ENCODE assay signal across 27 mouse cellular contexts in genomic region chr5:43055111-43055710, GRCm38 (mm10).
DNase-seq lines count a peak whose midpoint lies in the region; ATAC-seq and TF ChIP-seq lines count a peak whose summit lies in the region.
"Had no signal": no experiment of that assay in that cellular context is flagged by ENCODE, and none has a peak within 500 bp of the region (broad histone marks: within the 10 kb centered on the region; RNA-seq: fewer than 3 reads in every experiment).

No protein-coding gene starts in this region.

- WGBS in embryonic facial prominence, embryonic 14.5 days, result 63% methylated on average over 3 of the region's 4 CpGs
- WGBS in embryonic facial prominence, embryonic 10.5 days, result 94% methylated on average over 4 of the region's 4 CpGs
- 55% methylated on average over 4 of the region's 4 CpGs for WGBS in lung, embryonic 14.5 days
- WGBS in lung, postnatal 0 days, result 50% methylated on average over 4 of the region's 4 CpGs

- TF ChIP-seq CTCF in lung, embryonic 14.5 days (IDR thresholded peaks at IDR 0.05; ENCODE audit: low read depth), result no peak
- TF ChIP-seq CTCF in lung, postnatal 0 days (IDR thresholded peaks at IDR 0.05), result no peak

- H3K4me3 ChIP-seq in embryonic facial prominence, embryonic 14.5 days (ENCODE audit: low read depth, low read length), result no peak overlapping the region
- H3K4me3 ChIP-seq in embryonic facial prominence, embryonic 10.5 days, result no peak overlapping the region
- no peak overlapping the region for H3K4me3 ChIP-seq in lung, embryonic 14.5 days (ENCODE audit: low read depth, low read length)
- H3K4me3 ChIP-seq in lung, postnatal 0 days (ENCODE audit: low read depth, low read length), result no peak overlapping the region
- H3K4me3 ChIP-seq: embryonic facial prominence, embryonic 13.5 days; forebrain, embryonic 15.5 days; heart, embryonic 10.5 days; layer of hippocampus, adult 2 months; limb, embryonic 13.5 days; liver, embryonic 13.5 days; megakaryocyte, embryonic 14.5 days; stomach, embryonic 15.5 days had no signal

- no peak for ATAC-seq in embryonic facial prominence, embryonic 14.5 days (ENCODE audit: low read depth)
- ATAC-seq in lung, embryonic 14.5 days (ENCODE audit: insufficient read depth), result no peak
- ATAC-seq in lung, postnatal 0 days, result no peak
- ATAC-seq: forebrain, embryonic 15.5 days; hindbrain, embryonic 16.5 days; intestine, embryonic 16.5 days; midbrain, embryonic 16.5 days; Patski had no signal

- no peaks in the 10 kb centered on the region for H3K36me3 ChIP-seq in embryonic facial prominence, embryonic 14.5 days (ENCODE audit: control insufficient read depth, insufficient read depth, low read length)
- no peaks in the 10 kb centered on the region for H3K36me3 ChIP-seq in embryonic facial prominence, embryonic 10.5 days (replicated peaks)
- no peaks in the 10 kb centered on the region for H3K36me3 ChIP-seq in lung, embryonic 14.5 days (ENCODE audit: insufficient read depth)
- H3K36me3 ChIP-seq in lung, postnatal 0 days (ENCODE audit: insufficient read depth, low read length), result no peaks in the 10 kb centered on the region
- H3K36me3 ChIP-seq: embryonic facial prominence, embryonic 13.5 days; forebrain, embryonic 15.5 days; heart, embryonic 10.5 days; limb, embryonic 13.5 days; liver, embryonic 13.5 days; stomach, embryonic 15.5 days had no signal

- no peak overlapping the region for H3K9ac ChIP-seq in embryonic facial prominence, embryonic 14.5 days (ENCODE audit: low read depth, low read length)
- H3K9ac ChIP-seq in lung, embryonic 14.5 days, result no peak overlapping the region
- H3K9ac ChIP-seq in lung, postnatal 0 days (replicated peaks; ENCODE audit: low read depth), result no peak overlapping the region
- H3K9ac ChIP-seq: embryonic facial prominence, embryonic 13.5 days; forebrain, embryonic 15.5 days; limb, embryonic 13.5 days; liver, embryonic 13.5 days; stomach, embryonic 15.5 days had no signal

- no peak overlapping the region for H3K27ac ChIP-seq in embryonic facial prominence, embryonic 14.5 days (replicated peaks; ENCODE audit: low read depth, low read length)
- no peak overlapping the region for H3K27ac ChIP-seq in embryonic facial prominence, embryonic 10.5 days (replicated peaks)
- no peak overlapping the region for H3K27ac ChIP-seq in lung, embryonic 14.5 days (ENCODE audit: low read depth)
- H3K27ac ChIP-seq in lung, postnatal 0 days (ENCODE audit: low read length), result no peak overlapping the region
- H3K27ac ChIP-seq: embryonic facial prominence, embryonic 13.5 days; forebrain, embryonic 15.5 days; heart, embryonic 10.5 days; layer of hippocampus, adult 2 months; limb, embryonic 13.5 days; liver, embryonic 13.5 days; stomach, embryonic 15.5 days had no signal

- DNase-seq in embryonic facial prominence, embryonic 14.5 days (ENCODE audit: low spot score), result peak; percentile 29
- no peak for DNase-seq in embryonic facial prominence, embryonic 10.5 days (ENCODE audit: low spot score)
- peak; percentile 11 for DNase-seq in lung, embryonic 14.5 days
- no peak for DNase-seq in lung, postnatal 0 days (ENCODE audit: low spot score)
- DNase-seq in urinary bladder, postnatal 14 days (ENCODE audit: low spot score), result peak; percentile 24
- no peak for DNase-seq in urinary bladder, postnatal 36 days (ENCODE audit: low spot score in 2 of 2)
- DNase-seq in embryo, embryonic 11 days, result no peak
- DNase-seq: adrenal gland, adult 2 months; cerebellum, adult 9-10 months; kidney, adult 9 months; kidney, postnatal 14 days; liver, embryonic 13.5 days; lung, adult 2 months; lung, postnatal 36 days; thymus, adult 2 months; thymus, postnatal 4 days had no signal

- H3K4me2 ChIP-seq in embryonic facial prominence, embryonic 14.5 days (ENCODE audit: low read depth, low read length), result no peak overlapping the region
- no peak overlapping the region for H3K4me2 ChIP-seq in lung, embryonic 14.5 days
- H3K4me2 ChIP-seq in lung, postnatal 0 days (replicated peaks; ENCODE audit: low read depth, low read length), result no peak overlapping the region
- H3K4me2 ChIP-seq: embryonic facial prominence, embryonic 13.5 days; forebrain, embryonic 15.5 days; limb, embryonic 13.5 days; liver, embryonic 13.5 days; stomach, embryonic 15.5 days had no signal

- H3K4me1 ChIP-seq in embryonic facial prominence, embryonic 14.5 days (ENCODE audit: control insufficient read depth, insufficient read depth, low read length), result no peaks in the 10 kb centered on the region
- H3K4me1 ChIP-seq in embryonic facial prominence, embryonic 10.5 days, result no peaks in the 10 kb centered on the region
- H3K4me1 ChIP-seq in lung, embryonic 14.5 days (ENCODE audit: insufficient read depth), result no peaks in the 10 kb centered on the region
- no peaks in the 10 kb centered on the region for H3K4me1 ChIP-seq in lung, postnatal 0 days (ENCODE audit: insufficient read depth, low read depth, low read length)
- H3K4me1 ChIP-seq: embryonic facial prominence, embryonic 13.5 days; forebrain, embryonic 15.5 days; heart, embryonic 10.5 days; limb, embryonic 13.5 days; liver, embryonic 13.5 days; stomach, embryonic 15.5 days had no signal

- no peaks in the 10 kb centered on the region for H3K9me3 ChIP-seq in embryonic facial prominence, embryonic 14.5 days (ENCODE audit: control insufficient read depth, low read length)
- H3K9me3 ChIP-seq in embryonic facial prominence, embryonic 10.5 days, result no peaks in the 10 kb centered on the region
- H3K9me3 ChIP-seq in lung, embryonic 14.5 days (ENCODE audit: low read depth, low read length), result no peaks in the 10 kb centered on the region
- no peaks in the 10 kb centered on the region for H3K9me3 ChIP-seq in lung, postnatal 0 days (ENCODE audit: low read length)
- H3K9me3 ChIP-seq: embryonic facial prominence, embryonic 13.5 days; forebrain, embryonic 15.5 days; heart, embryonic 10.5 days; limb, embryonic 13.5 days; liver, embryonic 13.5 days; megakaryocyte, embryonic 14.5 days; stomach, embryonic 15.5 days had no signal

- no peaks in the 10 kb centered on the region for H3K27me3 ChIP-seq in embryonic facial prominence, embryonic 14.5 days (replicated peaks; ENCODE audit: control insufficient read depth, insufficient read depth, low read length)
- H3K27me3 ChIP-seq in embryonic facial prominence, embryonic 10.5 days (replicated peaks; ENCODE audit: low read depth, poor library complexity, severe bottlenecking), result no peaks in the 10 kb centered on the region
- no peaks in the 10 kb centered on the region for H3K27me3 ChIP-seq in lung, embryonic 14.5 days (ENCODE audit: insufficient read depth, low read length)
- H3K27me3 ChIP-seq in lung, postnatal 0 days (replicated peaks; ENCODE audit: insufficient read depth, low read length), result no peaks in the 10 kb centered on the region
- H3K27me3 ChIP-seq: embryonic facial prominence, embryonic 13.5 days; forebrain, embryonic 15.5 days; limb, embryonic 13.5 days; liver, embryonic 13.5 days; megakaryocyte, embryonic 14.5 days; Patski; stomach, embryonic 15.5 days had no signal

- TF ChIP-seq EP300 in lung, postnatal 0 days (IDR thresholded peaks at IDR 0.05), result no peak

Comparison
In these comparisons a context has a peak if more than half of its experiments do, and no peak if none do; other contexts are left out.
1. DNase-seq: peak in embryonic facial prominence, embryonic 14.5 days (single experiment), lung, embryonic 14.5 days (single experiment) and urinary bladder, postnatal 14 days (single experiment); none in embryonic facial prominence, embryonic 10.5 days (single experiment), lung, postnatal 0 days (single experiment), urinary bladder, postnatal 36 days (0 of 2) and embryo, embryonic 11 days (single experiment).